Mouse (Mus musculus) ES-Bruce4 (cell line): ENCODE measurements around the gene Hecw2.

Experiments used
- CTCF ChIP-seq: IDR thresholded peaks from one replicate; pipeline ENCODE4 v1.8.1; 2011; ENCODE audit warnings: low read depth, low read length
- EP300 ChIP-seq: IDR thresholded peaks from 2 replicates; pipeline ENCODE4 v1.6.1; 2011; ENCODE audit warnings: low read depth, low read length; ENCODE audit not compliant: insufficient read depth

- no peak for TF ChIP-seq EP300
- no peak for TF ChIP-seq CTCF
Measured at GRCm38 (mm10) chr1:53889806-53890205, 305.2 kb downstream of the Hecw2 start.
